Mouse (Mus musculus) layer of hippocampus, adult 18-20 months (tissue): ENCODE measurements around the gene Chd3. TPM values are rescaled to one million over a fixed set of nuclear protein-coding genes. Genes with fewer than 3 reads are reported as not detected.
"Not testable (repeated sequence)": the region's sequence is repeated elsewhere in the genome, so short reads cannot be mapped to it uniquely, and the experiment has no call there.

Source experiments
- DNase-seq, 2 experiments: peaks; one replicate each; pipeline ENCODE4 v3.0.0; 2022; ENCODE audit warnings: low spot score in 2 of 2
- total RNA-seq, 2 experiments: library from RNA; stranded (reverse); gene quantifications; 2 replicates each; pipeline ENCODE4 v1.2.3; 2021

The Chd3 gene
- total RNA-seq, 2 experiments from 2014 or later = 531 to 556 TPM

GRCm38 (mm10) chr11:69325628-69326407, 43.4 kb downstream of the Chd3 start, which contains the start of gene Kcnab3:
TSS of gene Kcnab3 (plus strand) at chr11:69326258.
- peak; percentile 63 to 87 for DNase-seq

- no peak for DNase-seq
Observed at GRCm38 (mm10) chr11:69324749-69325148, 44.5 kb downstream of the Chd3 start.

GRCm38 (mm10) chr11:69323667-69324111, 45.5 kb downstream of the Chd3 start, which contains the start of the genes Cntrob and Trappc1:
TSS of gene Cntrob (minus strand) at chr11:69323775.
TSS of gene Trappc1 (plus strand) at chr11:69323980.
- peak; percentile 98 to 99 for DNase-seq

DNA sequence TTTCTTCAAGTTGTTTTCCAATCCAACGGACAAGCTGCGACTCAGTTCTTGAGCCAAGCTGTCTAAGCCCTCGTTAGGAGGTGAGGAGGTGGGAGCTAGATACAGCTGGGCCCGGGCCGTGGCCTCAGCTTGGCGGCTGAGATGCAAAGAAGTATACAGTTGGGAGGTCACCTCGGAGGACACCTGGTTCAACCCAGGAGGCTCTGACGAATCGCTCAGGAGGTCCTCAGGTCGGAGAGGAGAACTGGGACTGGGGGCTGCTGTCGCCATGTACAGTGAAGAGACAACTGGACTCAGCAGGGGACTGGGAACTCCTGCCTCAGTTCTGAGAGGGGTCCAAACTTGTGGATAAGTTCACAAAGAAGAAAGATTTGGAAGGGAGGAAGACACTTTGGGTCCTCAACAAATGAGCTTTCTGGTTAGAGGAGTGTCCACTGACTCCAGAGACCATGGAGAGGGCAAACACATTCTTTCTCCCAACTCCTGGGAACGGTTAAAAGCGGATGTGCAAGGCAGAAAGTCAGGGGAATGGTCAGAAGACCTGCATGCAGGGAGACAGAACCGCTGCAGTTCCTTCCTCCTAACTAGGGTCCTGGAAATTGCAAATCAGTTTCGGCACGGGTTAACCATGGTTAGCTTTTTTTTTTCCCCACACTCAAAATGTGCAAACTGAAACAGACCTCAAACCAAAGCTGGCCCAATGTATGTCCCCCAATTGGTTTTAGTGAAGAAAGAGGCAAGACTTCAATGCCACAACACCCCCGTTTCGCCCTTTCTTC, 46.3 kb downstream of the Chd3 start:
- no peak for DNase-seq

- DNase-seq = no peak
Observed at GRCm38 (mm10) chr11:69322010-69322409, 47.2 kb downstream of the Chd3 start.

DNA sequence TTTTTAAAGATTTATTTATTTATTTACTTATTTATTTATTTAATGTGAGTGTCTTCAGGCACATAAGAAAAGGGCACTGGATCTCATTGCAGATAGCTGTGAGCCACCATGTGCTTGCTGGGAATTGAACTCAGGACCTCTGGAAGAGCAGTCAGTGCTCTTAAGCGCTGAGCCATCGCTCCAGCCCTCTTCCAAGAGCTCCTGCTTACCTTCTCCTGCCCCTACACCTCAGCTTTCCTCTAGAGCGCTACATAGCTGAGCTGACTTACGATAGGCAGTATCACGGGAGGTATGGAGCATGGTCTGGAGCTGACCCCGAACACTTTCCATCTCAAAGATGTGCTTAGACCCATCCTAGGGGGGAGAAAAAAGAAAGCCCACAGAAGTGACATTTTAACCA, 47.6 kb downstream of the Chd3 start:
- DNase-seq = no peak

GRCm38 (mm10) chr11:69318000-69318399, 51.2 kb downstream of the Chd3 start:
- DNase-seq = not testable (repeated sequence)

- no peak for DNase-seq
Observed at GRCm38 (mm10) chr11:69316361-69316760, 52.8 kb downstream of the Chd3 start.

DNA sequence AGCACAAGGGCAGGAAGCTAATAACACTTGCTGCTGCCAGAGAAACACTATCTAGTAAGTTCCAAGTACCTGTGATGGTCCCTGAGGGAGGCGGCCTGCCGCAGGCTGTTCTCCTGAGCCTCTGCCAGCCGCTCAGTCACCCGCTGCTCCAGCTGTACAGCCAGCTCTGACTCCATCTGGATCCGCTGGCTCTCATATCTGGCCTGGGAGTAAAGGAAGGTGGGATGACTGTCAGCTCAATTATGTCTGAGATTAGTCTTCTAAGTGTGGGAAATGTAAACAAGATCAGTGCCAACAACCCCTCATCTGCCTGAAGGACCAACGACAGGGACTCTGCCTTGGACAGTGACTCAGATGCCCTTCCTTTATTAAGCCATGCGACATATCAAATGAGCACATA, 57.9 kb downstream of the Chd3 start:
- DNase-seq = no peak

GRCm38 (mm10) chr11:69306039-69306438, 63.2 kb downstream of the Chd3 start:
- DNase-seq = no peak

DNA sequence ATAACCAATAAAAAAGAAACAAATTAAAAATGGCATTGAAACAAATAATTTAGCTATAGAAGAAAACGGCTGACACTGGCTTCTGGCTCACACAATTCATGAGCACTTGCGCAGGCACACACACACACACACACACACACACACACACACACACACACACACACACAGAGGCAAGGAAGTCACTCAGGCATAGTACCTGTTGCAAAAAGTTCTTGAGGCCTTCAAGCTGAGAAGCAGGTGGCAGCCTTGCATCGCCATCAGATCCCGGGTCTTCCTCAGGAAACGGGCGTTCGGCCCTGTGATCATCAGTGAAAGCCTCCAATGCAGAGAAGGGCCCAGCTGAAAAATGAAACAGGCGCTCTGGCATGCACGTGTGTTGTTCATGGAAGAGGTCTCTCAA, 63.9 kb downstream of the Chd3 start:
- DNase-seq = no peak

GRCm38 (mm10) chr11:69302817-69303216, 66.4 kb downstream of the Chd3 start:
- DNase-seq = no peak

DNA sequence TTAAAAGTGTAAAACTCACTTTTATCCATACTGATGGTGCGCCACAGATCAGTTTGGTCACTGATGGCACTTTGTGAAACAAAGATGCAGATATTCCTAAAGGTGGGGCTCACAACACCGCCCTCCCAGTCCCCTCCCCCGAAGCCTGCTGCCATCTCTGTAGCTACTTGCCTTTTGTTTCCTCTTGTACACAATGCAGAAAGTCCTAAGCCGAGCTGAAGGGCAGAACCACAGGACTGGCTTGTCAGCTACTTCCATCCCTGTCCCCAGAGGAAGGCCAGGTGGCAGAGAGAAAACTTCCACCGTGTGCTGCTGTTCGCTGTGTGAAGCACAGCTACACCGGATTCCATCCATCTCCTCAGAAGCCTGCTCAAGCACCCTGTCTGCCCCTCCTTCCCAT, 71.0 kb downstream of the Chd3 start:
- DNase-seq = no peak

DNA sequence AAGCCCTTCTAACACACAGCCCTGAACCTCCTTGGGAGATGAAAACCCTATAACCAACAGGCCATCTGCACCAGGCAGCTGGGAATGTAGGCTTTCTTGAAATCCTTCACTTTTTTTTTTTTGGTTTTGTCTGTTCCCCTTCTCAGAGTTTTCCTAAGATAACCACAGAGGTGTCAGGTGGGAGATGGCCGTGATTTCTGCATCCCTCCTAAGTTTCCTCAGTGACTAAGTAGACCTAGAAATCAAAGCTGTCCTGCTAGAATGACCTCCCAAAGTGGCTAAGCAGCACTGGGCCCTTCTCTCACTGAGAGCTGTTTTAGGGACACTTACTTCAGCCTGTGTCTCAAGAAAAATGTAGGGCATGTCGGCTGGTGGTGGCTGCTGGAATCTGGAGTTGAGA, 71.4 kb downstream of the Chd3 start:
- no peak for DNase-seq

- no peak for DNase-seq
Observed at GRCm38 (mm10) chr11:69295286-69295685, 73.9 kb downstream of the Chd3 start.

Other genes starting within 250 kb of the Chd3 start
- 1 to 10 TPM; 1.1 to 1.6 TPM for gene Hes7, start 249.0 kb downstream of the Chd3 start, total RNA-seq
- 1 to 10 TPM; 1.3 to 1.6 TPM for gene 9130213A22Rik, start 246.8 kb downstream of the Chd3 start, total RNA-seq
- gene Aloxe3, start 243.5 kb downstream of the Chd3 start, total RNA-seq = 1 to 10 TPM; 8.6 to 9.1 TPM
- 10 to 100 TPM; 10.7 to 18.4 TPM for gene Alox12b, start 212.4 kb downstream of the Chd3 start, total RNA-seq
- 10 to 100 TPM in 1 of 2 experiments, 1 to 10 TPM in 1; 8.6 to 10.1 TPM for gene Alox8, start 171.6 kb downstream of the Chd3 start, total RNA-seq
- gene Gucy2e, start 132.4 kb downstream of the Chd3 start, total RNA-seq = 1 to 10 TPM; 1.5 to 1.6 TPM
- gene Cntrob, start 45.6 kb downstream of the Chd3 start, total RNA-seq = 10 to 100 TPM; 13.5 to 14.1 TPM
- 10 to 100 TPM; 51.4 to 59.8 TPM for gene Trappc1, start 45.4 kb downstream of the Chd3 start, total RNA-seq
- 10 to 100 TPM; 21.0 to 25.8 TPM for gene Kcnab3, start 43.1 kb downstream of the Chd3 start, total RNA-seq
- gene Rnf227, start 28.9 kb downstream of the Chd3 start, total RNA-seq = 100 to 1,000 TPM; 124 to 132 TPM
- gene Naa38, start 26.1 kb upstream of the Chd3 start, total RNA-seq = 100 to 1,000 TPM; 107 to 123 TPM
- 10 to 100 TPM; 47.8 to 51.2 TPM for gene Cyb5d1, start 26.2 kb upstream of the Chd3 start, total RNA-seq
- 1 to 10 TPM; 2.5 to 2.7 TPM for gene Tmem88, start 28.8 kb upstream of the Chd3 start, total RNA-seq
- 10 to 100 TPM; 35.7 to 39.3 TPM for gene Kdm6b, start 44.3 kb upstream of the Chd3 start, total RNA-seq
- gene Dnah2, start 179.7 kb upstream of the Chd3 start, total RNA-seq = 1 to 10 TPM; 3.9 to 4.3 TPM
- gene Efnb3, start 190.8 kb upstream of the Chd3 start, total RNA-seq = 100 to 1,000 TPM; 126 to 137 TPM
- gene Wrap53, start 210.8 kb upstream of the Chd3 start, total RNA-seq = 10 to 100 TPM; 14.3 to 14.8 TPM
- 10 to 100 TPM; 25.5 to 26.9 TPM for gene Trp53, start 211.0 kb upstream of the Chd3 start, total RNA-seq
- 100 to 1,000 TPM; 402 to 407 TPM for gene Atp1b2, start 236.5 kb upstream of the Chd3 start, total RNA-seq
- not detected for gene Shbg, start 248.5 kb upstream of the Chd3 start, total RNA-seq